Mouse (Mus musculus) brain, embryonic 14.5 days (tissue): ENCODE measurements around the gene Atg7.

Experiments
- CTCF ChIP-seq: fragments of 200-500 bp; IDR thresholded peaks from 2 replicates; pipeline ENCODE4 v1.5.1; 2012; ENCODE audit warnings: inconsistent platforms, mild to moderate bottlenecking, moderate library complexity, borderline replicate concordance; ENCODE audit not compliant: insufficient read depth, insufficient read length; ENCODE audit errors: extremely low read depth
- POLR2A ChIP-seq: fragments of 200-500 bp; IDR thresholded peaks from 2 replicates; pipeline ENCODE4 v1.6.1; 2012; ENCODE audit warnings: mild to moderate bottlenecking, inconsistent platforms, borderline replicate concordance; ENCODE audit not compliant: poor library complexity, insufficient read depth, insufficient read length, severe bottlenecking; ENCODE audit errors: extremely low read depth

DNA sequence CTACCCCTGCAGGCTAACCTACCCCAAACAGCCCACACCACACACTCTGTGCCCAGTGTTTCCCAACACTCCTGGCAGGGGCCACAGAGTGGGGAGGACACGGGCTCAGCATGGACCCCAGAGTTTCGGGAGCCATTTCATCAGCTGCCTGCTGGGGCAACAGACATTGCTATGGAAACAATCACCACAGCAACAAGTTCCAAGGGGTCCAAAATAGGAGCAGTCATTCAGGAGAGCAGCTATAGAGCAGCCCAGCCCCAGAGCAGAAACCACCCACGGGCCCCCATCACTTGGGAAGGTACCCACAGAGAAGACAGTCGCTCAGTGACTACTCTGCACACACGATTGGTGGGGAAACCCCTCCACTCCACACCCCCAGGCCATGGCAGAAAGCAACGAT is 249.5 kb downstream of the Atg7 start:
- TF ChIP-seq CTCF (no peak), POLR2A (no peak)
